Comparison of ENCODE assay signal across 7 mouse cellular contexts in genomic region chr1:60179376-60179775, GRCm38 (mm10). TPM values are rescaled to one million over a fixed set of nuclear protein-coding genes. Genes with fewer than 3 reads are reported as not detected.
DNase-seq lines count a peak whose midpoint lies in the region; ATAC-seq and TF ChIP-seq lines count a peak whose summit lies in the region.

No protein-coding gene starts in this region.

- H3K27me3 ChIP-seq in lung, postnatal 0 days (replicated peaks; ENCODE audit: insufficient read depth, low read length), result no peaks in the 10 kb centered on the region
- no peaks in the 10 kb centered on the region for H3K27me3 ChIP-seq in hindbrain, postnatal 0 days (ENCODE audit: insufficient read depth, low read length)
- no peaks in the 10 kb centered on the region for H3K27me3 ChIP-seq in neural tube, embryonic 13.5 days

- peak overlapping the region; percentile 81 for H3K4me3 ChIP-seq in lung, postnatal 0 days (ENCODE audit: low read depth, low read length)
- peak overlapping the region; percentile 91 for H3K4me3 ChIP-seq in hindbrain, postnatal 0 days (ENCODE audit: low read length)
- H3K4me3 ChIP-seq in neural tube, embryonic 13.5 days, result peak overlapping the region; percentile 90

- no peaks in the 10 kb centered on the region for H3K9me3 ChIP-seq in lung, postnatal 0 days (ENCODE audit: low read length)
- H3K9me3 ChIP-seq in hindbrain, postnatal 0 days (ENCODE audit: low read length), result no peaks in the 10 kb centered on the region
- H3K9me3 ChIP-seq in neural tube, embryonic 13.5 days, result no peaks in the 10 kb centered on the region

- 32% methylated on average over 4 of the region's 4 CpGs for WGBS in lung, postnatal 0 days
- WGBS in hindbrain, postnatal 0 days, result 22% methylated on average over 4 of the region's 4 CpGs
- WGBS in neural tube, embryonic 13.5 days, result 26% methylated on average over 4 of the region's 4 CpGs

- ATAC-seq in lung, postnatal 0 days, result no peak
- no peak for ATAC-seq in hindbrain, postnatal 0 days
- ATAC-seq in neural tube, embryonic 13.5 days (ENCODE audit: low read depth), result no peak

- no peaks in the 10 kb centered on the region for H3K36me3 ChIP-seq in lung, postnatal 0 days (ENCODE audit: insufficient read depth, low read length)
- H3K36me3 ChIP-seq in hindbrain, postnatal 0 days (ENCODE audit: insufficient read depth, low read length), result no peaks in the 10 kb centered on the region
- H3K36me3 ChIP-seq in neural tube, embryonic 13.5 days, result no peaks in the 10 kb centered on the region

- H3K4me1 ChIP-seq in lung, postnatal 0 days (ENCODE audit: insufficient read depth, low read depth, low read length), result no peaks in the 10 kb centered on the region
- H3K4me1 ChIP-seq in hindbrain, postnatal 0 days (ENCODE audit: insufficient read depth, low read length), result no peaks in the 10 kb centered on the region
- peaks cover 13% of the 10 kb centered on the region for H3K4me1 ChIP-seq in neural tube, embryonic 13.5 days (replicated peaks)

- H3K27ac ChIP-seq in lung, postnatal 0 days (ENCODE audit: low read length), result peak overlapping the region; percentile 98; the same call in 1 of the 2 replicates
- no peak overlapping the region for H3K27ac ChIP-seq in hindbrain, postnatal 0 days
- peak overlapping the region; percentile 97 for H3K27ac ChIP-seq in neural tube, embryonic 13.5 days (replicated peaks)

- peak; percentile 29 for DNase-seq in lung, postnatal 0 days (ENCODE audit: low spot score)
- DNase-seq in lung, postnatal 14 days, result no peak
- peak; percentile 34 for DNase-seq in embryo, embryonic 10.5 days (ENCODE audit: low spot score)
- DNase-seq in hindbrain, postnatal 0 days (ENCODE audit: low spot score), result peak; percentile 3
- DNase-seq in adrenal gland, postnatal 14 days, result no peak
- no peak for DNase-seq in kidney, postnatal 36 days

- no peak overlapping the region for H3K9ac ChIP-seq in lung, postnatal 0 days (replicated peaks; ENCODE audit: low read depth)
- H3K9ac ChIP-seq in hindbrain, postnatal 0 days (replicated peaks; ENCODE audit: low read length), result no peak overlapping the region
- peak overlapping the region; percentile 91 for H3K9ac ChIP-seq in neural tube, embryonic 13.5 days

- TF ChIP-seq EP300 in lung, postnatal 0 days (IDR thresholded peaks at IDR 0.05), result no peak

- H3K4me2 ChIP-seq in lung, postnatal 0 days (replicated peaks; ENCODE audit: low read depth, low read length), result peak overlapping the region; percentile 49
- H3K4me2 ChIP-seq in hindbrain, postnatal 0 days (ENCODE audit: low read depth, low read length), result peak overlapping the region; percentile 61
- peak overlapping the region; percentile 66 for H3K4me2 ChIP-seq in neural tube, embryonic 13.5 days

- TF ChIP-seq CTCF in lung, postnatal 0 days (IDR thresholded peaks at IDR 0.05), result no peak
- TF ChIP-seq CTCF in hindbrain, postnatal 0 days (IDR thresholded peaks at IDR 0.05; ENCODE audit: low read depth), result no peak

RNA-seq across cellular contexts. Expression of gene Nbeal1, which starts 1.0 kb away (rescaled TPM):
- 11.8 and 15.6 TPM in 2 replicates for polyA plus RNA-seq in lung, postnatal 0 days (2015; fragmentation: Nextera tagmentation; extraction: Ambion mirVana)
- total RNA-seq in hindbrain, postnatal 0 days (2014; rRNA removed), result 16.1 and 25.6 TPM in 2 replicates
- 4.5 and 5.0 TPM in 2 replicates for polyA plus RNA-seq in hindbrain, postnatal 0 days (2015; fragmentation: Nextera tagmentation; extraction: Ambion mirVana)
- 6.4 and 7.8 TPM in 2 replicates for polyA plus RNA-seq in neural tube, embryonic 13.5 days (2015; fragmentation: Nextera tagmentation; extraction: Ambion mirVana)
- 45.8 and 47.7 TPM in 2 replicates for total RNA-seq in adrenal gland, postnatal 14 days (2021)

Comparison
In these comparisons a context has a peak if more than half of its experiments do, and no peak if none do; other contexts are left out.
1. DNase-seq: peak in lung, postnatal 0 days (single experiment), embryo, embryonic 10.5 days (single experiment) and hindbrain, postnatal 0 days (single experiment); none in lung, postnatal 14 days (single experiment), adrenal gland, postnatal 14 days (single experiment) and kidney, postnatal 36 days (0 of 2).
2. Peak in every context shown above with its lines, with median percentiles within 50 percentile points of each other: H3K4me2 ChIP-seq and H3K4me3 ChIP-seq.